9 mouse cellular contexts compared by ENCODE assay signal in genomic region chr2:128965505-128966105, GRCm38 (mm10). TPM values are rescaled to one million over a fixed set of nuclear protein-coding genes. Genes with fewer than 3 reads are reported as not detected.
DNase-seq lines count a peak whose midpoint lies in the region; ATAC-seq and TF ChIP-seq lines count a peak whose summit lies in the region.
"Had no signal": no experiment of that assay in that cellular context is flagged by ENCODE, and none has a peak within 500 bp of the region (broad histone marks: within the 10 kb centered on the region; RNA-seq: fewer than 3 reads in every experiment).

No protein-coding gene starts in this region.

- TF ChIP-seq CTCF in forebrain, postnatal 0 days (IDR thresholded peaks at IDR 0.05; ENCODE audit: low read depth) = no peak

- in situ Hi-C loops in ES-E14 (cut with MboI; ENCODE audit: low sequenced_read_pairs in 2 of 2, unreplicated experiment in 2 of 2) = no loop called here

- ATAC-seq in heart, embryonic 15.5 days (replicated peaks; ENCODE audit: insufficient number of reproducible peaks, insufficient read depth, low FRiP score, low read depth) = no peak
- no peak for ATAC-seq in forebrain, postnatal 0 days

- peak overlapping the region; percentile 63; the same call in 1 of the 2 replicates for H3K4me2 ChIP-seq in heart, embryonic 15.5 days
- H3K4me2 ChIP-seq in forebrain, postnatal 0 days (ENCODE audit: low read depth) = peak overlapping the region; percentile 60

- no peak overlapping the region for H3K4me3 ChIP-seq in heart, embryonic 15.5 days
- no peak overlapping the region for H3K4me3 ChIP-seq in ES-E14 (ENCODE audit: insufficient read depth in 1 of 2, low read depth in 1 of 2, low read length in 2 of 2, poor library complexity in 1 of 2, severe bottlenecking in 1 of 2)
- H3K4me3 ChIP-seq in forebrain, postnatal 0 days (ENCODE audit: low read depth, low read length) = no peak overlapping the region; the same call in 1 of the 2 replicates

- DNase-seq in heart, postnatal 25 days (ENCODE audit: low spot score) = no peak
- peak; percentile 20 for DNase-seq in ES-E14 (ENCODE audit: low read depth, low spot score)
- no peak for DNase-seq in forebrain, postnatal 0 days
- DNase-seq in mesoderm, embryonic 11.5 days (ENCODE audit: low read depth, low spot score) = peak; percentile 14
- no peak for DNase-seq in left cerebral cortex, postnatal 10 days (ENCODE audit: extremely low spot score in 1 of 2, low spot score in 2 of 2)
- no peak for DNase-seq in left cerebral cortex, postnatal 4 days
- no peak for DNase-seq in cerebellum, adult 9-10 months

- H3K27me3 ChIP-seq in heart, embryonic 15.5 days = no peaks in the 10 kb centered on the region
- no peaks in the 10 kb centered on the region for H3K27me3 ChIP-seq in forebrain, postnatal 0 days (ENCODE audit: insufficient read depth, low read length)

- peak overlapping the region; percentile 45; the same call in 1 of the 2 replicates for H3K27ac ChIP-seq in heart, embryonic 15.5 days
- H3K27ac ChIP-seq in ES-E14 (ENCODE audit: insufficient read depth, low read depth, low read length, poor library complexity, severe bottlenecking) = no peak overlapping the region
- peak overlapping the region; percentile 100 for H3K27ac ChIP-seq in forebrain, postnatal 0 days (ENCODE audit: low read depth, low read length)

- intact Hi-C loops in heart, postnatal 25 days (cut with DNase I) = loop anchor here (5.0 kb wide), 1 partner anchor 102 kb away; the partner anchor contains the start of gene Ttl
- intact Hi-C loops in left cerebral cortex, postnatal 10 days (cut with DNase I) = no loop called here
- intact Hi-C loops in left cerebral cortex, postnatal 4 days (cut with DNase I) = no loop called here

- no peaks in the 10 kb centered on the region; the same call in 1 of the 2 replicates for H3K9me3 ChIP-seq in heart, embryonic 15.5 days (replicated peaks)
- H3K9me3 ChIP-seq in ES-E14 (ENCODE audit: control insufficient read depth, insufficient read depth, low read depth, low read length) = no peaks in the 10 kb centered on the region
- H3K9me3 ChIP-seq in forebrain, postnatal 0 days (ENCODE audit: low read length) = no peaks in the 10 kb centered on the region
- H3K9me3 ChIP-seq: G1E had no signal

- H3K4me1 ChIP-seq in heart, embryonic 15.5 days (replicated peaks) = peaks cover 5% of the 10 kb centered on the region
- H3K4me1 ChIP-seq in ES-E14 (ENCODE audit: control insufficient read depth in 2 of 2, insufficient read depth in 2 of 2, low read length in 2 of 2, poor library complexity in 1 of 2) = peaks cover 2 to 13% of the 10 kb centered on the region in 2 experiments; a peak in 3 of 4 replicates
- H3K4me1 ChIP-seq in forebrain, postnatal 0 days (ENCODE audit: insufficient read depth) = peaks cover 15% of the 10 kb centered on the region

- H3K36me3 ChIP-seq in heart, embryonic 15.5 days = no peaks in the 10 kb centered on the region
- H3K36me3 ChIP-seq in ES-E14 (ENCODE audit: control insufficient read depth, insufficient read depth, low read length, poor library complexity, severe bottlenecking) = no peaks in the 10 kb centered on the region
- no peaks in the 10 kb centered on the region for H3K36me3 ChIP-seq in forebrain, postnatal 0 days (ENCODE audit: insufficient read depth)
- H3K36me3 ChIP-seq: G1E had no signal

- WGBS in heart, embryonic 15.5 days = 70% methylated on average over 5 of the region's 5 CpGs
- WGBS in forebrain, postnatal 0 days = 41% methylated on average over 5 of the region's 5 CpGs

- no peak overlapping the region for H3K9ac ChIP-seq in heart, embryonic 15.5 days
- no peak overlapping the region for H3K9ac ChIP-seq in ES-E14 (ENCODE audit: insufficient read depth, low read depth, low read length, poor library complexity, severe bottlenecking)
- H3K9ac ChIP-seq in forebrain, postnatal 0 days = no peak overlapping the region

TF ChIP-seq in ES-E14, 5 proteins besides CTCF, POLR2A, EP300 and RAD21:
- TF ChIP-seq MAFK (IDR thresholded peaks at IDR 0.05; ENCODE audit: insufficient read depth, low read depth, low read length) (no peak), ZNF384 (IDR thresholded peaks at IDR 0.05; ENCODE audit: low read depth, low read length) (peak; percentile 46; the same call in 1 of the 2 replicates), HCFC1 (IDR thresholded peaks at IDR 0.05; ENCODE audit: borderline replicate concordance, insufficient read depth, low read length) (no peak), CHD2 (IDR thresholded peaks at IDR 0.05; ENCODE audit: low read depth, low read length) (no peak), ZC3H11A (IDR thresholded peaks at IDR 0.05; ENCODE audit: borderline replicate concordance, low read depth, low read length) (no peak)
TF ChIP-seq in ES-E14: peak in this region for 1.

RNA-seq across cellular contexts. Expression of gene Zc3h6, which starts 1.6 kb away (rescaled TPM):
- polyA plus RNA-seq in heart, embryonic 15.5 days (2015; fragmentation: Nextera tagmentation; extraction: Ambion mirVana) = 1.4 and 1.6 TPM in 2 replicates
- total RNA-seq in heart, postnatal 25 days (2021) = 1 to 10 TPM; 3.6 to 4.9 TPM
- total RNA-seq in ES-E14 (2012; rRNA removed) = 0.98 and 1.9 TPM in 2 replicates
- total RNA-seq in forebrain, postnatal 0 days (2014; rRNA removed) = 7.4 and 13.0 TPM in 2 replicates
- 4.5 and 5.2 TPM in 2 replicates for polyA plus RNA-seq in forebrain, postnatal 0 days (2015; fragmentation: Nextera tagmentation; extraction: Ambion mirVana)
- 10 to 100 TPM; 11.3 to 12.2 TPM for total RNA-seq in left cerebral cortex, postnatal 10 days (2021)
- total RNA-seq in left cerebral cortex, postnatal 4 days (2021) = 10 to 100 TPM; 14.8 to 15.4 TPM

RNA-seq across cellular contexts. Expression of gene Gm10762, which starts 1.9 kb away (rescaled TPM):
- polyA plus RNA-seq in heart, embryonic 15.5 days (2015; fragmentation: Nextera tagmentation; extraction: Ambion mirVana) = 9.7 and 11.5 TPM in 2 replicates
- total RNA-seq in heart, postnatal 25 days (2021) = 10 to 100 TPM in 1 of 2 experiments, 1 to 10 TPM in 1; 9.7 to 10.8 TPM
- total RNA-seq in ES-E14 (2012; rRNA removed) = 7.3 and 9.2 TPM in 2 replicates
- total RNA-seq in forebrain, postnatal 0 days (2014; rRNA removed) = 26.1 and 26.8 TPM in 2 replicates
- polyA plus RNA-seq in forebrain, postnatal 0 days (2015; fragmentation: Nextera tagmentation; extraction: Ambion mirVana) = 20.1 and 22.0 TPM in 2 replicates
- total RNA-seq in left cerebral cortex, postnatal 10 days (2021) = 10 to 100 TPM in 1 of 2 experiments, 1 to 10 TPM in 1; 8.7 to 11.8 TPM
- total RNA-seq in left cerebral cortex, postnatal 4 days (2021) = 10 to 100 TPM; 13.8 to 15.5 TPM

RNA-seq across cellular contexts. Expression of gene Zc3h8, which starts 21.7 kb away (rescaled TPM):
- polyA plus RNA-seq in heart, embryonic 15.5 days (2015; fragmentation: Nextera tagmentation; extraction: Ambion mirVana) = 5.6 TPM in 2 replicates
- total RNA-seq in heart, postnatal 25 days (2021) = 1 to 10 TPM; 5.7 to 6.6 TPM
- total RNA-seq in ES-E14 (2012; rRNA removed) = 19.5 and 20.9 TPM in 2 replicates
- 6.1 and 6.8 TPM in 2 replicates for total RNA-seq in forebrain, postnatal 0 days (2014; rRNA removed)
- polyA plus RNA-seq in forebrain, postnatal 0 days (2015; fragmentation: Nextera tagmentation; extraction: Ambion mirVana) = 11.0 and 11.9 TPM in 2 replicates
- total RNA-seq in left cerebral cortex, postnatal 10 days (2021) = 1 to 10 TPM; 7.1 to 8.2 TPM
- 10 to 100 TPM in 1 of 2 experiments, 1 to 10 TPM in 1; 9.0 to 10.3 TPM for total RNA-seq in left cerebral cortex, postnatal 4 days (2021)

Comparison
In these comparisons a context has a peak if more than half of its experiments do, and no peak if none do; other contexts are left out.
1. DNase-seq: peak in ES-E14 (single experiment) and mesoderm, embryonic 11.5 days (single experiment); none in heart, postnatal 25 days (single experiment), forebrain, postnatal 0 days (single experiment), left cerebral cortex, postnatal 10 days (0 of 2), left cerebral cortex, postnatal 4 days (single experiment) and cerebellum, adult 9-10 months (single experiment).